Mouse (Mus musculus): Measurements from ENCODE around the gene Wdr37. TPM values are rescaled to one million over a fixed set of nuclear protein-coding genes. Genes with fewer than 3 reads are reported as not detected.

The Wdr37 gene
- total and polyA plus RNA-seq, 2 experiments from 2014 or later = 38.3 to 60.7 TPM

- ATAC-seq (no peak), DNase-seq (ENCODE audit: low spot score) (peak; percentile 24)
- TF ChIP-seq CTCF (IDR thresholded peaks at IDR 0.05; ENCODE audit: low read depth) = no peak; the same call in none of the 2 replicates
- 79% methylated on average over 7 of the region's 7 CpGs for WGBS
- peaks cover 36% of the 10 kb centered on the region for H3K36me3 ChIP-seq (ENCODE audit: insufficient read depth, low read length)
- H3K27ac ChIP-seq = no peak overlapping the region
- no peaks in the 10 kb centered on the region for H3K4me1 ChIP-seq (ENCODE audit: insufficient read depth, low read length)
- H3K9me3 ChIP-seq (ENCODE audit: low read length) = no peaks in the 10 kb centered on the region
- no peak overlapping the region for H3K4me3 ChIP-seq (ENCODE audit: low read length)
- no peaks in the 10 kb centered on the region for H3K27me3 ChIP-seq (ENCODE audit: insufficient read depth, low read length)
- no peak overlapping the region for H3K9ac ChIP-seq (replicated peaks; ENCODE audit: low read length)
- no peak overlapping the region for H3K4me2 ChIP-seq (ENCODE audit: low read depth, low read length)
Measured at GRCm38 (mm10) chr13:8831546-8832251, 40.0 kb downstream of the Wdr37 start.

DNA sequence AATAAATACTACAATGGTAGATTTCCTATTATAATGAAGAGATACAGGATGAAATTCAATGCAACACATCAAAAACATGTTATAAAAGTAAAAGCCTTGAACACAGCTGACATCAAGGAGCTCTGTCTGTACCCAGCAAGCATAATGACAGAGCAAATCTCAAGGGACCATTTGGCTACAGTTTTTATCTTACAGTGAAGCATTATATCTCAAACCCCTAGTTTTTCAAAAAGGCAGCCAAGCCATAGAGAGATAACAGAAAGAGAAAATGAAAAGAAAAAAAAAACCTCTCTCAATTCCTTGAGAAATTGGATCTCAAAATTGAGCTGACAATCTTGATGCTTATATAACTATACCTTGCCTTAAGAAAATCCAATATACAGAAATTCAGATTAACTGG lies 41.0 kb downstream of the Wdr37 start:
- Histone ChIP-seq H3K4me3 (ENCODE audit: low read length) (no peak overlapping the region), H3K4me2 (ENCODE audit: low read depth, low read length) (no peak overlapping the region), H3K27me3 (ENCODE audit: insufficient read depth, low read length) (no peaks in the 10 kb centered on the region), H3K9ac (replicated peaks; ENCODE audit: low read length) (no peak overlapping the region), H3K4me1 (ENCODE audit: insufficient read depth, low read length) (no peaks in the 10 kb centered on the region), H3K9me3 (ENCODE audit: low read length) (no peaks in the 10 kb centered on the region), H3K36me3 (ENCODE audit: insufficient read depth, low read length) (peaks cover 28% of the 10 kb centered on the region), H3K27ac (no peak overlapping the region)
- DNase-seq (ENCODE audit: low spot score) (no peak), ATAC-seq (no peak)
- TF ChIP-seq CTCF (IDR thresholded peaks at IDR 0.05; ENCODE audit: low read depth) = no peak

DNA sequence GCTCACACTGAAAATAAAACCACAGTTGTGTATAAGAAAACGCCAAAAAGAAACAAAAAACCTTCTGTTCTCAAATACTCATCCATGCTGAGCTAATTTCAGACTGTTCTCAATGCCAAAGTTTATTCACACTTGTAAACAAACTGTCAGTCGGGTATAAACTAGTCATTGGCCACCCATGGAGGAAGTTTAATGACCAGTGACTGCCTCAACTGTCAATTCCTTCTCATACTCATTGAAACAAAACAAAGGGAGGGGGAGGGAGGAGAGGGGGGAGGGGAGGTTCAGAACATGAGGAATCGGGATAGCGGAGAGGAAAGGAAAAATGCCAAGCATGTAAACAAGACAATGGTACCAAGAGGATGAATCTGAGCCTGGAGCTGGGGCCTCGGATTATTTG lies 41.9 kb downstream of the Wdr37 start:
- Histone ChIP-seq H3K4me1 (ENCODE audit: insufficient read depth, low read length) (no peaks in the 10 kb centered on the region), H3K27ac (no peak overlapping the region), H3K36me3 (ENCODE audit: insufficient read depth, low read length) (peaks cover 26% of the 10 kb centered on the region), H3K27me3 (ENCODE audit: insufficient read depth, low read length) (no peaks in the 10 kb centered on the region), H3K9ac (replicated peaks; ENCODE audit: low read length) (no peak overlapping the region), H3K9me3 (ENCODE audit: low read length) (no peaks in the 10 kb centered on the region), H3K4me3 (ENCODE audit: low read length) (no peak overlapping the region), H3K4me2 (ENCODE audit: low read depth, low read length) (no peak overlapping the region)
- ATAC-seq (peak; percentile 83), DNase-seq (ENCODE audit: low spot score) (peak; percentile 63)
- 27% methylated on average over 5 of the region's 5 CpGs for WGBS
- TF ChIP-seq CTCF (IDR thresholded peaks at IDR 0.05; ENCODE audit: low read depth) = no peak

- no peak overlapping the region for H3K9ac ChIP-seq (replicated peaks; ENCODE audit: low read length)
- no peaks in the 10 kb centered on the region for H3K4me1 ChIP-seq (ENCODE audit: insufficient read depth, low read length)
- DNase-seq (ENCODE audit: low spot score) (no peak), ATAC-seq (no peak)
- no peak for TF ChIP-seq CTCF (IDR thresholded peaks at IDR 0.05; ENCODE audit: low read depth)
- no peak overlapping the region for H3K4me2 ChIP-seq (ENCODE audit: low read depth, low read length)
- no peaks in the 10 kb centered on the region for H3K27me3 ChIP-seq (ENCODE audit: insufficient read depth, low read length)
- H3K36me3 ChIP-seq (ENCODE audit: insufficient read depth, low read length) = peaks cover 18% of the 10 kb centered on the region
- peak overlapping the region; percentile 20; the same call in 1 of the 2 replicates for H3K27ac ChIP-seq
- H3K9me3 ChIP-seq (ENCODE audit: low read length) = no peaks in the 10 kb centered on the region
- 100% methylated on average over 1 of the region's 1 CpGs for WGBS
- no peak overlapping the region for H3K4me3 ChIP-seq (ENCODE audit: low read length)
Measured at GRCm38 (mm10) chr13:8828946-8829345, 42.8 kb downstream of the Wdr37 start.

DNA sequence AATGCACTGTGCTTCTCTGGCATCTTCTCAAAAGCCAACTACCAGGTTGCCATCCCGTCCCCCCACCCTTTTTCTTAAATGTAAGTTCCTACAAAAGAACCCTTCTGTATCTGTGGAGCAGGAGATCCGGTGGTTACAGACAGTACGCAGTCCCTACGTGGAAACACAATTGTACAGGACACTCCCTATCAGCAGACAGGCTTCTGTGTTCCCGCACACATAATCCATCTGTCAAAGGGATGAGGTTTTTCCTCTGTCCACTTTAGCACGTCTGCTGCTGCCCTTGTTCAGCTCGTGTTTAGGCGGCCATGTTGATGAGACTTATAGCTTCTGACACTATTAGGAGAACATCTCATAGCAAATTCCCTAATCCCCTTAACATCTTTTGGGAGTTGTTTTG lies 48.2 kb downstream of the Wdr37 start:
- H3K9ac ChIP-seq (replicated peaks; ENCODE audit: low read length) = no peak overlapping the region
- ATAC-seq (peak; percentile 64), DNase-seq (ENCODE audit: low spot score) (peak; percentile 39)
- H3K36me3 ChIP-seq (ENCODE audit: insufficient read depth, low read length) = peaks cover 21% of the 10 kb centered on the region
- no peaks in the 10 kb centered on the region for H3K4me1 ChIP-seq (ENCODE audit: insufficient read depth, low read length)
- WGBS = 35% methylated on average over 8 of the region's 8 CpGs
- no peak overlapping the region for H3K4me2 ChIP-seq (ENCODE audit: low read depth, low read length)
- no peaks in the 10 kb centered on the region for H3K27me3 ChIP-seq (ENCODE audit: insufficient read depth, low read length)
- peak overlapping the region; percentile 70 for H3K27ac ChIP-seq
- H3K4me3 ChIP-seq (ENCODE audit: low read length) = no peak overlapping the region
- no peaks in the 10 kb centered on the region for H3K9me3 ChIP-seq (ENCODE audit: low read length)
- no peak for TF ChIP-seq CTCF (IDR thresholded peaks at IDR 0.05; ENCODE audit: low read depth)

- peak; percentile 76 for ATAC-seq
- no peak for TF ChIP-seq CTCF (IDR thresholded peaks at IDR 0.05; ENCODE audit: low read depth)
- no peaks in the 10 kb centered on the region for H3K9me3 ChIP-seq (ENCODE audit: low read length)
- 23% methylated on average over 6 of the region's 6 CpGs for WGBS
- H3K4me1 ChIP-seq (ENCODE audit: insufficient read depth, low read length) = no peaks in the 10 kb centered on the region
- H3K9ac ChIP-seq (replicated peaks; ENCODE audit: low read length) = no peak overlapping the region
- H3K4me2 ChIP-seq (ENCODE audit: low read depth, low read length) = no peak overlapping the region
- H3K27ac ChIP-seq = peak overlapping the region; percentile 70
- H3K36me3 ChIP-seq (ENCODE audit: insufficient read depth, low read length) = peaks cover 21% of the 10 kb centered on the region
- peak; percentile 78 for DNase-seq (ENCODE audit: low spot score)
- H3K27me3 ChIP-seq (ENCODE audit: insufficient read depth, low read length) = no peaks in the 10 kb centered on the region
- H3K4me3 ChIP-seq (ENCODE audit: low read length) = no peak overlapping the region
Measured at GRCm38 (mm10) chr13:8823120-8823519, 48.6 kb downstream of the Wdr37 start.

- TF ChIP-seq CTCF (IDR thresholded peaks at IDR 0.05; ENCODE audit: low read depth) = no peak
- Histone ChIP-seq H3K36me3 (ENCODE audit: insufficient read depth, low read length) (peaks cover 24% of the 10 kb centered on the region), H3K9me3 (ENCODE audit: low read length) (no peaks in the 10 kb centered on the region), H3K27ac (0 out of 2 replicates have a peak overlapping the region, but pooled peaks have one; percentile 70), H3K27me3 (ENCODE audit: insufficient read depth, low read length) (no peaks in the 10 kb centered on the region), H3K4me2 (ENCODE audit: low read depth, low read length) (no peak overlapping the region), H3K4me3 (ENCODE audit: low read length) (no peak overlapping the region), H3K4me1 (ENCODE audit: insufficient read depth, low read length) (no peaks in the 10 kb centered on the region), H3K9ac (replicated peaks; ENCODE audit: low read length) (no peak overlapping the region)
- 66% methylated on average over 4 of the region's 4 CpGs for WGBS
- ATAC-seq = 0 out of 2 replicates have a peak, but pooled peaks have one; percentile 6
- DNase-seq (ENCODE audit: low spot score) = no peak
Measured at GRCm38 (mm10) chr13:8822201-8822600, 49.5 kb downstream of the Wdr37 start.
